Mouse (Mus musculus) midbrain, embryonic 16.5 days (tissue): ENCODE data around the gene Ilf3. TPM values are rescaled to one million over a fixed set of nuclear protein-coding genes. Genes with fewer than 3 reads are reported as not detected.

Experiments used
- ATAC-seq: fragments of 200-750 bp; cut with Nextera tagmentation; 2 replicates; pipeline ENCODE4 v1.8.0; 2017; ENCODE audit warnings: moderate TSS enrichment
- H3K27ac ChIP-seq: fragments of 300-500 bp; sonication (generic); 2 replicates; pipeline ENCODE4 v1.5.1; 2014; ENCODE audit warnings: mild to moderate bottlenecking, low read length, mixed read lengths
- H3K27me3 ChIP-seq: fragments of 300-500 bp; sonication (generic); 2 replicates; pipeline ENCODE4 v1.6.1; 2014; ENCODE audit warnings: low read depth, low read length, mixed read lengths; ENCODE audit not compliant: control insufficient read depth, insufficient read depth
- H3K36me3 ChIP-seq: fragments of 300-500 bp; sonication (generic); 2 replicates; pipeline ENCODE4 v1.6.1; 2014; ENCODE audit warnings: mild to moderate bottlenecking, low read length, moderate library complexity, mixed read lengths; ENCODE audit not compliant: control insufficient read depth, insufficient read depth
- H3K4me1 ChIP-seq: fragments of 300-500 bp; sonication (generic); 2 replicates; pipeline ENCODE4 v1.6.1; 2014; ENCODE audit warnings: mild to moderate bottlenecking, low read length, mixed read lengths; ENCODE audit not compliant: control insufficient read depth, insufficient read depth
- H3K4me2 ChIP-seq: fragments of 300-500 bp; sonication (generic); 2 replicates; pipeline ENCODE4 v1.6.1; 2014; ENCODE audit warnings: mild to moderate bottlenecking, low read length, mixed read lengths
- H3K4me3 ChIP-seq: fragments of 300-500 bp; sonication (generic); 2 replicates; pipeline ENCODE4 v1.5.1; 2014; ENCODE audit warnings: low read depth, mild to moderate bottlenecking, low read length, moderate library complexity, mixed read lengths
- H3K9ac ChIP-seq: fragments of 300-500 bp; sonication (generic); 2 replicates; pipeline ENCODE4 v1.6.1; 2014; ENCODE audit warnings: low read depth, low read length, mixed read lengths
- H3K9me3 ChIP-seq: fragments of 300-500 bp; sonication (generic); replicated peaks from 2 replicates; pipeline ENCODE4 v1.6.1; 2014; ENCODE audit warnings: mild to moderate bottlenecking, low read length, mixed read lengths; ENCODE audit not compliant: control insufficient read depth, poor library complexity, severe bottlenecking
- WGBS: fragments of 180-500 bp; shearing (Covaris S2); extraction: QIAGEN DNeasy Blood & Tissue Kit; methylation state at CpG from one replicate; pipeline ENCODE4 v1.1.7; 2014; 5-methylcytosine and 5-hydroxymethylcytosine counted together
- polyA plus RNA-seq: library from polyadenylated mRNA; unstranded; fragments of >200 nt; fragmentation: Nextera tagmentation; extraction: Ambion mirVana; gene quantifications from 2 replicates; pipeline ENCODE4 v1.2.1, GENCODE M21; 2015

Ilf3 gene
- polyA plus RNA-seq, 1 experiment from 2014 or later = 228 TPM

GRCm38 (mm10) chr9:21324269-21324668 lies 43.4 kb upstream of the Ilf3 start:
- no peak for ATAC-seq
- no peak overlapping the region for H3K27ac ChIP-seq
- H3K36me3 ChIP-seq = no peaks in the 10 kb centered on the region
- no peaks in the 10 kb centered on the region for H3K27me3 ChIP-seq
- H3K9me3 ChIP-seq = no peaks in the 10 kb centered on the region
- H3K9ac ChIP-seq = no peak overlapping the region
- no peak overlapping the region for H3K4me2 ChIP-seq
- 93% methylated on average over 11 of the region's 11 CpGs for WGBS
- H3K4me3 ChIP-seq = no peak overlapping the region
- peaks cover 13% of the 10 kb centered on the region for H3K4me1 ChIP-seq

GRCm38 (mm10) chr9:21327569-21327968 lies 40.1 kb upstream of the Ilf3 start:
- H3K4me1 ChIP-seq = peaks cover 3% of the 10 kb centered on the region; the same call in 1 of the 2 replicates

DNA sequence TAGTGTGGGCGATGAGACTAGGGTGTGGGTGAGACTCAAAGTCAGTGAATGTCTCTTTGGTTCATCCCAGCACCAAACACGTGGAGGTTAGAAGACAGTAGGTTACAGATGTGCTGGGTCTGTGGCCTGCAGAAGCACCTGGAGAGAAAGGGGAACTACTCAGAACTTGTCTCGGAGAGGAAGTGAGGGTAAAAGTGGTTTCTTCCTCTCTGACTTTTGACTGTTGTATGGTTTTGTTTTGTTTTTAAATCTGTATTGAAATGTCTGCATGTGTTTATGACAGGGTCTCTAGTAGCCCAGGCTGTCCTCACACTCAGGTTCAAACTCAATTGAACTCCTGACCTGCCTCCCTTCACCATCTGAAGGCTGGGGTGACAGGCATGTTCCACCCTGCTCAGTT lies 39.6 kb upstream of the Ilf3 start:
- H3K4me3 ChIP-seq = no peak overlapping the region
- H3K36me3 ChIP-seq = no peaks in the 10 kb centered on the region
- no peaks in the 10 kb centered on the region for H3K9me3 ChIP-seq
- no peaks in the 10 kb centered on the region for H3K27me3 ChIP-seq
- ATAC-seq = no peak
- H3K9ac ChIP-seq = no peak overlapping the region
- WGBS = 85% methylated on average over 3 of the region's 3 CpGs
- H3K4me1 ChIP-seq = peaks cover 5% of the 10 kb centered on the region; the same call in 1 of the 2 replicates
- no peak overlapping the region for H3K4me2 ChIP-seq
- no peak overlapping the region for H3K27ac ChIP-seq

More at GRCm38 (mm10) chr9:21327569-21327968, 40.1 kb upstream of the Ilf3 start:
- no peaks in the 10 kb centered on the region for H3K36me3 ChIP-seq
- H3K9me3 ChIP-seq = no peaks in the 10 kb centered on the region
- 80% methylated on average over 3 of the region's 3 CpGs for WGBS
- no peak overlapping the region for H3K4me2 ChIP-seq
- H3K27me3 ChIP-seq = no peaks in the 10 kb centered on the region
- no peak overlapping the region for H3K9ac ChIP-seq
- no peak overlapping the region for H3K4me3 ChIP-seq
- no peak for ATAC-seq
- no peak overlapping the region for H3K27ac ChIP-seq

DNA sequence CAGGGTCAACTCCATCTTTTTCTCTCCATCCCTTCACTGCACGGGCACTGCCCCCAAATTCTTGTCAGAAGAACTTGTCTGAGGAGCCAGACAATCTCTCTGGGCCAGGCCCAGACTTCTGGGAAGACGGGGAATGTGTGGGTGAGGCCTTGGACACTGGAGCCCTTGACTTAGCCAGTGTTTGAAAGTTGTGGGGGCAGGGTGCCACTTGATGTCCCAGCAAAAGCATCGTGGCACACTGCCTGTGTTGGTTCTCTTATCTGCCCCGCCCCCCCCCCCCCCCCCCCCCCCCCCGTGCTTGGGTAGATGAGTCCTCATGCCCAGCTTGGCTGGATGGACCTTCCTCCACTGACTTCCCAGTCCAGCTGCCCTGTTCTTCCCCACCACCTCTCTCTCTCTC lies 38.6 kb upstream of the Ilf3 start:
- H3K27me3 ChIP-seq = no peaks in the 10 kb centered on the region
- H3K4me3 ChIP-seq = no peak overlapping the region
- H3K27ac ChIP-seq = no peak overlapping the region
- H3K36me3 ChIP-seq = no peaks in the 10 kb centered on the region
- H3K9ac ChIP-seq = no peak overlapping the region
- H3K4me1 ChIP-seq = peaks cover 5% of the 10 kb centered on the region; the same call in 1 of the 2 replicates
- WGBS = 79% methylated on average over 3 of the region's 5 CpGs
- ATAC-seq = no peak
- H3K4me2 ChIP-seq = no peak overlapping the region
- H3K9me3 ChIP-seq = no peaks in the 10 kb centered on the region

DNA sequence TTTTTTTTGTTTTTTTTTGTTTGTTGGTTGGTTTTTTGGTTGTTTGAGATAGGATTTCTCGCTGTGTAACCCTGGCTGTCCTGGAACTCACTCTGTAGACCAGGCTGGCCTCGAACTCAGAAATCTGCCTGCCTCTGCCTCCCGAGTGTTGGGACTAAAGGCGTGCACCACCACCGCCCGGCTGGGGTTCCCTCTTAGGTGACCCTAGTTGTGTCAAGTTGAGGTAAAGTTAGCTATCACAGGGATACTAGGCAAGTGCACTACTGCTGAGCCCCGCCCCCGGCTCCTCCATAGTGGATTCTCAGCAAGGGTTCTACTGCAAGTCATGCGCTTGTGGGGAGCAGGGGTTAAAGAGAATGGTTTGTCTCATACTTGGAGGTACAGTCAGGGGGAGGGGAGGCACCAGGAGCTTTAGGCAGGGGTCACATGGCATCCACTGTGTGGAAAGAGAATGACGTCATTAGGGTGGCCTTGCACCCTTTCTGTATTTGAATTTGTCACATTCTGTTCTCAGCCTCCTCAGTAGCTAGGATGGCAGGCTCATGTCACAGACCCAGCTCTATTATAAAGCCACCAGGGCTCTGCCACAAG lies 37.9 kb upstream of the Ilf3 start:
- 92% methylated on average over 10 of the region's 10 CpGs for WGBS
- ATAC-seq = no peak

DNA sequence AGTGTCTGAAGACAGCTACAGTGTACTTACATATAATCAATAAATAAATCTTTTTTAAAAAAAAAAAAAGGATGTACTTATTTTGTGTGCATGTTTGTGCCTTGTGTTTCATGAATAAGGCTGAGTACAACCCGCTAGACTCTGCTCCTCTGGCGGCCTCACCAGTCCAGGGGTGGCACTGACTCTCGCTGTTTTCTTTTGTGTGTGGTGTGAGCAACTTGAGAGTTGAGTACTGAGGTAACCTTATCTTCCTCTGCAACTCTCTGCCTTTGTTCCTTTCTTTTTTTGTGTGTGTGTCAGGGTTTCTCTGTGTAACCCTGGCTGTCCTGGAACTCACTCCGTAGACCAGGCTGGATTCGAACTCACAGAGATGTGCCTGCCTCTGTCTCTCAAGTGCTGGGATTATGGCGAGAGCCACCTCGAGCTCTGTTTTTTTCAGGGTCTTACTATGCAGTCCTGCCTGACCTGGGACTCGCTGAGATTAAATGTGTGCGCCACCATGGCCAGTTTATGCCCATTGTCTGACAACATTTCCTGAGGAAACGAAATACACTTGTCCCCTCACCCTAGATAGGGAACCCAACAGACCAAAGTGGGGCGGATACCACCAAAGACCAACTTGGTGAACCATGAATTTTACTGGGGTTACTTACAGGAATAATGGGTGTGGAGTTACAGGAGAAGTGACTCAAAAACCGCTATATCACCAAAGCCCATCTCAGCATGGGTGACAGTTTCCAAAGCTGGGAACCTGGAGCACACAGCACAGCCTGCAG lies 36.1 kb upstream of the Ilf3 start:
- Histone ChIP-seq H3K27me3 (no peaks in the 10 kb centered on the region), H3K4me3 (no peak overlapping the region), H3K36me3 (no peaks in the 10 kb centered on the region), H3K9ac (no peak overlapping the region), H3K27ac (no peak overlapping the region), H3K4me1 (peaks cover 5% of the 10 kb centered on the region; the same call in 1 of the 2 replicates), H3K9me3 (no peaks in the 10 kb centered on the region), H3K4me2 (no peak overlapping the region)
- ATAC-seq = no peak
- WGBS = 77% methylated on average over 12 of the region's 12 CpGs

More for the DNA sequence above, 37.9 kb upstream of the Ilf3 start:
- Histone ChIP-seq H3K4me1 (peaks cover 5% of the 10 kb centered on the region; the same call in 1 of the 2 replicates), H3K9ac (no peak overlapping the region), H3K4me3 (no peak overlapping the region), H3K27ac (no peak overlapping the region), H3K4me2 (no peak overlapping the region), H3K36me3 (no peaks in the 10 kb centered on the region), H3K27me3 (no peaks in the 10 kb centered on the region), H3K9me3 (no peaks in the 10 kb centered on the region)

- Histone ChIP-seq H3K36me3 (no peaks in the 10 kb centered on the region), H3K9ac (no peak overlapping the region), H3K4me3 (no peak overlapping the region), H3K27ac (no peak overlapping the region), H3K4me2 (no peak overlapping the region), H3K27me3 (no peaks in the 10 kb centered on the region), H3K4me1 (peaks cover 5% of the 10 kb centered on the region; the same call in 1 of the 2 replicates), H3K9me3 (no peaks in the 10 kb centered on the region)
- ATAC-seq = peak; percentile 39; the same call in 1 of the 2 replicates
- 23% methylated on average over 9 of the region's 9 CpGs for WGBS
Observed at GRCm38 (mm10) chr9:21332161-21333061, 35.3 kb upstream of the Ilf3 start.

- 91% methylated on average over 1 of the region's 1 CpGs for WGBS
Observed at GRCm38 (mm10) chr9:21333523-21333922, 34.1 kb upstream of the Ilf3 start.

More at GRCm38 (mm10) chr9:21333523-21333922, 34.1 kb upstream of the Ilf3 start:
- Histone ChIP-seq H3K9ac (no peak overlapping the region), H3K27me3 (no peaks in the 10 kb centered on the region), H3K4me3 (no peak overlapping the region), H3K4me2 (no peak overlapping the region), H3K27ac (no peak overlapping the region), H3K9me3 (no peaks in the 10 kb centered on the region), H3K36me3 (no peaks in the 10 kb centered on the region), H3K4me1 (peaks cover 5% of the 10 kb centered on the region; the same call in 1 of the 2 replicates)
- ATAC-seq = no peak
